Mouse (Mus musculus) MEL (cell line): ENCODE data around the gene Eif2ak4. TPM values are rescaled to one million over a fixed set of nuclear protein-coding genes. Genes with fewer than 3 reads are reported as not detected.

Source experiments
- DNase-seq: peaks from one replicate; pipeline ENCODE4 v3.0.0; 2011; ENCODE audit warnings: low read depth, low spot score
- H3K27ac ChIP-seq: 2 replicates; pipeline ENCODE4 v1.5.1; 2012; ENCODE audit warnings: low read depth, mild to moderate bottlenecking, control low read depth, low read length, moderate library complexity; ENCODE audit not compliant: control insufficient read depth
- H3K27me3 ChIP-seq, 2 experiments: fragments of 150-350 bp in 1 of 2; sonication (generic) in 1 of 2; 2 replicates each; pipeline ENCODE4 v1.6.1; 2012; ENCODE audit warnings: low read length in 2 of 2, mild to moderate bottlenecking in 2 of 2, improper control_type of control experiment in 1 of 2, moderate library complexity in 1 of 2; ENCODE audit not compliant: insufficient read depth in 2 of 2, control insufficient read depth in 1 of 2
- H3K36me3 ChIP-seq, 2 experiments: 2 replicates each; pipeline ENCODE4 v1.6.1; 2012 to 2014; ENCODE audit warnings: low read length in 2 of 2, improper control_type of control experiment in 1 of 2, inconsistent platforms in 1 of 2, mild to moderate bottlenecking in 1 of 2; ENCODE audit not compliant: insufficient read depth in 2 of 2, control insufficient read depth in 1 of 2
- H3K4me1 ChIP-seq, 2 experiments: fragments of 150-350 bp in 1 of 2; sonication (generic) in 1 of 2; 2 replicates each; pipeline ENCODE4 v1.6.1; 2012; ENCODE audit warnings: low read length in 2 of 2, improper control_type of control experiment in 1 of 2, mild to moderate bottlenecking in 1 of 2; ENCODE audit not compliant: insufficient read depth in 2 of 2, control insufficient read depth in 1 of 2
- H3K4me3 ChIP-seq, 2 experiments: fragments of 150-350 bp in 1 of 2; sonication (generic) in 1 of 2; 2 replicates each; pipeline ENCODE4 v1.5.1; 2012; ENCODE audit warnings: low read depth in 2 of 2, low read length in 2 of 2, mild to moderate bottlenecking in 2 of 2, moderate library complexity in 2 of 2, control low read depth in 1 of 2, improper control_type of control experiment in 1 of 2; ENCODE audit not compliant: control insufficient read depth in 1 of 2, insufficient read depth in 1 of 2
- H3K79me2 ChIP-seq: 2 replicates; pipeline ENCODE4 v1.6.1; 2012; ENCODE audit warnings: mild to moderate bottlenecking, low read length, moderate library complexity; ENCODE audit not compliant: control insufficient read depth, poor library complexity, insufficient read depth
- H3K9ac ChIP-seq: 2 replicates; pipeline ENCODE4 v1.6.1; 2012; ENCODE audit warnings: low read depth, mild to moderate bottlenecking, control low read depth, low read length, moderate library complexity; ENCODE audit not compliant: control insufficient read depth, poor library complexity, severe bottlenecking
- H3K9me3 ChIP-seq: fragments of 150-350 bp; sonication (generic); replicated peaks from 2 replicates; pipeline ENCODE4 v1.6.1; 2012; ENCODE audit warnings: mild to moderate bottlenecking, low read length, improper control_type of control experiment, moderate library complexity; ENCODE audit not compliant: insufficient read depth
- BHLHE40 ChIP-seq: IDR thresholded peaks from 2 replicates; pipeline ENCODE4 v1.6.1; 2012; ENCODE audit warnings: low read depth, mild to moderate bottlenecking, inconsistent platforms, low read length, improper control_type of control experiment, borderline replicate concordance
- CHD1 ChIP-seq: IDR thresholded peaks from 2 replicates; pipeline ENCODE4 v1.6.1; 2012; ENCODE audit warnings: low read depth, mild to moderate bottlenecking, inconsistent platforms, low read length, improper control_type of control experiment
- E2F4 ChIP-seq: IDR thresholded peaks from 2 replicates; pipeline ENCODE4 v1.6.1; 2011; ENCODE audit warnings: low read depth, low read length, improper control_type of control experiment, borderline replicate concordance
- EP300 ChIP-seq, 2 experiments: IDR thresholded peaks; 2 replicates each; pipeline ENCODE4 v1.6.1; 2011; ENCODE audit warnings: improper control_type of control experiment in 2 of 2, low read length in 2 of 2, low read depth in 1 of 2, mild to moderate bottlenecking in 1 of 2
- ETS1 ChIP-seq: IDR thresholded peaks from 2 replicates; pipeline ENCODE4 v1.6.1; 2012; ENCODE audit warnings: low read depth, mild to moderate bottlenecking, inconsistent platforms, low read length, improper control_type of control experiment, moderate library complexity
- GABPA ChIP-seq: IDR thresholded peaks from 2 replicates; pipeline ENCODE4 v1.6.1; 2012; ENCODE audit warnings: low read depth, mild to moderate bottlenecking, inconsistent platforms, low read length, improper control_type of control experiment, moderate library complexity
- HCFC1 ChIP-seq: IDR thresholded peaks from 2 replicates; pipeline ENCODE4 v1.6.1; 2012; ENCODE audit warnings: low read depth, mild to moderate bottlenecking, inconsistent platforms, low read length, improper control_type of control experiment, moderate library complexity
- KAT2A ChIP-seq: conservative IDR thresholded peaks from 2 replicates; pipeline ENCODE4 v1.6.1; 2012; ENCODE audit warnings: low read depth, low read length, improper control_type of control experiment, inconsistent platforms
- MAX ChIP-seq: IDR thresholded peaks from 2 replicates; pipeline ENCODE4 v1.6.1; 2011; ENCODE audit warnings: low read length, improper control_type of control experiment
- MXI1 ChIP-seq: IDR thresholded peaks from 2 replicates; pipeline ENCODE4 v1.6.1; 2011; ENCODE audit warnings: mild to moderate bottlenecking, low read depth, low read length, improper control_type of control experiment
- MYB ChIP-seq: IDR thresholded peaks from 2 replicates; pipeline ENCODE4 v1.6.1; 2011; ENCODE audit warnings: mild to moderate bottlenecking, low read depth, low read length, improper control_type of control experiment
- MYC ChIP-seq: IDR thresholded peaks from 2 replicates; pipeline ENCODE4 v1.6.1; 2011; ENCODE audit warnings: low read depth, mild to moderate bottlenecking, low read length, improper control_type of control experiment, moderate library complexity
- POLR2AphosphoS2 ChIP-seq: IDR thresholded peaks from 2 replicates; pipeline ENCODE4 v1.6.1; 2011; ENCODE audit warnings: low read length, improper control_type of control experiment
- RAD21 ChIP-seq: IDR thresholded peaks from 2 replicates; pipeline ENCODE4 v1.6.1; 2011; ENCODE audit warnings: mild to moderate bottlenecking, low read depth, low read length, improper control_type of control experiment
- RCOR1 ChIP-seq: IDR thresholded peaks from 2 replicates; pipeline ENCODE4 v1.6.1; 2012; ENCODE audit warnings: low read depth, mild to moderate bottlenecking, inconsistent platforms, low read length, improper control_type of control experiment
- TBP ChIP-seq: IDR thresholded peaks from 2 replicates; pipeline ENCODE4 v1.8.0; 2011; ENCODE audit warnings: low read depth, low read length, improper control_type of control experiment
- USF2 ChIP-seq, 2 experiments: IDR thresholded peaks; 2 replicates each; pipeline ENCODE4 v1.6.1; 2011 to 2012; ENCODE audit warnings: improper control_type of control experiment in 2 of 2, low read length in 2 of 2, borderline replicate concordance in 1 of 2, inconsistent platforms in 1 of 2, low read depth in 1 of 2, mild to moderate bottlenecking in 1 of 2; ENCODE audit not compliant: insufficient read depth in 1 of 2
- ZC3H11A ChIP-seq: IDR thresholded peaks from 2 replicates; pipeline ENCODE4 v1.6.1; 2012; ENCODE audit warnings: low read depth, mild to moderate bottlenecking, inconsistent platforms, low read length, improper control_type of control experiment
- ZKSCAN1 ChIP-seq: IDR thresholded peaks from 2 replicates; pipeline ENCODE4 v1.6.1; 2012; ENCODE audit warnings: low read depth, mild to moderate bottlenecking, inconsistent platforms, low read length, improper control_type of control experiment, moderate library complexity
- ZMIZ1 ChIP-seq: IDR thresholded peaks from 2 replicates; pipeline ENCODE4 v1.6.1; 2012; ENCODE audit warnings: low read depth, mild to moderate bottlenecking, inconsistent platforms, low read length, improper control_type of control experiment, moderate library complexity
- polyA plus RNA-seq, 2 experiments: library from polyadenylated mRNA; stranded (reverse) in 1 of 2; unstranded in 1 of 2; fragments of >175 nt in 1 of 2; fragments of >200 nt in 1 of 2; gene quantifications; 2 replicates each; pipeline versions ENCODE4 v1.2.1 to v1.2.4; 2012; ENCODE audit warnings: low replicate concordance in 2 of 2, low read depth in 1 of 2; ENCODE audit not compliant: insufficient read length in 2 of 2, insufficient read depth in 1 of 2, missing spikeins in 1 of 2
- total RNA-seq: library from RNA; depleted of rRNA; stranded (reverse); fragments of 300-350 nt; gene quantifications from 2 replicates; pipeline ENCODE4 v1.2.3, GENCODE M21; 2012

The Eif2ak4 gene
- total and polyA plus RNA-seq, 3 experiments = 13.2 to 15.5 TPM; not detected in 1

DNA sequence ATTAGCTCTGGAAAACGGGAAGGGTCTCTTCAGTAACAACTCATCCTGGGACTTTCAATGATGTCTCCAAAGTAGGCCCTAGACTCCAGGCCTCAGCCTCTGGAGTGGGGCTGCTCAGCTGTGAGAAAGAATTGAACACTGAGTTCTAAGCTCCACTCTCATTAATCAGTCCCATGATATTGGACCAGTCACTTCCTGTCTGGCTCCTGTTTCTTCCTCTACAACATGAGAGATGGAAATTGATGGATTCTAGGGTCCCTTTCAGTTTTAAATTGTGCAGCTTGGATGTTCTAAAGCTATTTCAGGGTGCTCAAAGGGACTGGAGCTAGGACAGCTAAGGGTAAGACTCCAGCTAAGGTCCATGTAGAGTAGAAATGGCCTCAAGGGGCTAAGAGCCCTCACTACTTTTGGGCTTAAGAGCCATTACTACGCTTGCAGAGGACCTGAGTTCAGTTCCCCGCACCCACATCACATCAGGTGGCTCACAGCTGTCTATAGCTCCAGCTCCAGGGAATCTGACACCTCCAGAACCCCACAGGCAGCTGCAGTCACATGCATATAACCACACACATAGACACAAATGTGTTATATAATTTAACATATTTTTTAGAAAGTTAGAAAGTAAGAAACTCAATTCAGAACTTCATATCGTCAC, 103.5 kb downstream of the Eif2ak4 start:
- H3K79me2 ChIP-seq = no peaks in the 10 kb centered on the region
- DNase-seq = no peak
- no peak overlapping the region for H3K27ac ChIP-seq
- no peaks in the 10 kb centered on the region for H3K9me3 ChIP-seq
- H3K4me3 ChIP-seq = no peak overlapping the region
- TF ChIP-seq USF2 (IDR thresholded peaks at IDR 0.05; ENCODE audit: borderline replicate concordance in 1 of 2, insufficient read depth in 1 of 2, low read depth in 1 of 2, low read length in 2 of 2) (no peak), HCFC1 (no peak), TBP (no peak), MYB (no peak), POLR2AphosphoS2 (no peak), MXI1 (no peak), ETS1 (no peak), CHD1 (no peak)
- H3K27me3 ChIP-seq = peaks cover 0 to 8% of the 10 kb centered on the region in 2 experiments; a peak in 3 of 4 replicates
- peaks cover 0 to 13% of the 10 kb centered on the region in 2 experiments; a peak in 2 of 4 replicates for H3K4me1 ChIP-seq
- no peak overlapping the region for H3K9ac ChIP-seq
- H3K36me3 ChIP-seq = peaks cover 0 to 7% of the 10 kb centered on the region in 2 experiments; a peak in 1 of 4 replicates

DNA sequence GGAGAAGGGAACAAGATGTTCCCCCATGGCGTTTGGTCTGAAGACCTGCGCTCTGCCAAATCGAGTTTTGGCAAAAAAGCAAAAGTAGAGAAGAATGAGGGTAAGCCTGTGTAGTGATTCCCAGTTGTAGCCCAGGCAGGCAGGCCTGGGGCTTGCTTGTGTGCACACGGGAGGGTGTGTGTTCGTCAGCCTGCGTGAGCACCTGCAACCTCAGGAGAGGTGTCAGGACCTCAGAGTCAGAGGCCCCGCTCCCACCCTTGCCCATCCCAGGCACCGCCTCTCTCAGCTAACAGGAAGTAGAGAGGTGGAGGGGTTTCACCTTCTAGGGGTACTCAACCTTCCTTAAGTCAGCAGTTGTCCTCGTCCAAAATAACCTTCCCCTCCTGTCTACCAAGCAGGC, 106.6 kb downstream of the Eif2ak4 start:
- H3K36me3 ChIP-seq = peaks cover 0 to 3% of the 10 kb centered on the region in 2 experiments; a peak in 1 of 4 replicates
- peaks cover 5 to 8% of the 10 kb centered on the region in 2 experiments; a peak in 3 of 4 replicates for H3K27me3 ChIP-seq
- no peak for TF ChIP-seq RCOR1
- TF ChIP-seq, all 39 proteins: peak for 0
- Histone ChIP-seq H3K4me1 (peaks cover 0 to 6% of the 10 kb centered on the region in 2 experiments; a peak in 2 of 4 replicates), H3K9me3 (no peaks in the 10 kb centered on the region), H3K9ac (no peak overlapping the region), H3K79me2 (no peaks in the 10 kb centered on the region), H3K4me3 (no peak overlapping the region), H3K27ac (no peak overlapping the region)
- no peak for DNase-seq

DNA sequence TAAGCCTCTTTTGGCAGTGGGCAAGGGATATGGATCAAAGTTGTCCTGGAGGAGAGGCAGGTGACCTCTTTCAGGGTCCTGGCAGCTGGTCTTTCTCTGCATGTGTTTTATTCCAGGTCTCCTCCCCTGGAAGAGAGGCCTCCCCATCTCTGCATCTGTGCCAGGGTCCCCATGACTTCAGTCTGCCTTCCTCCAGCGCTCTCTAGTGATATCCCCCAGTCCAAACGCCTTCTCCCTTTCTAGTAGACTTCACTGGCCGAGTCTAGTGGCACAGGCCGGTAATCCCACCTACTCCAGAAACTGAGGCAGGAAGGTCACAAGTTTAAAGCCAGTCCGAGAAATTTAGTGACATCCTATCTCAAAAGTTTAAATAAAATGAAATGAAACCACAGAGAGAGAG, 109.5 kb downstream of the Eif2ak4 start:
- H3K9me3 ChIP-seq = no peaks in the 10 kb centered on the region
- H3K9ac ChIP-seq = no peak overlapping the region
- no peak overlapping the region for H3K4me3 ChIP-seq
- peaks cover 11 to 12% of the 10 kb centered on the region in 2 experiments for H3K27me3 ChIP-seq
- no peak for TF ChIP-seq ZMIZ1
- no peak for TF ChIP-seq GABPA
- TF ChIP-seq ZC3H11A = no peak
- no peak for TF ChIP-seq ETS1
- no peak for TF ChIP-seq ZKSCAN1
- TF ChIP-seq KAT2A = no peak
- TF ChIP-seq E2F4 = no peak
- no peak for TF ChIP-seq EP300 (IDR thresholded peaks at IDR 0.05; ENCODE audit: low read depth in 1 of 2, low read length in 2 of 2)
- TF ChIP-seq MYC = no peak
- no peak for TF ChIP-seq RAD21
- no peak for TF ChIP-seq BHLHE40
- no peak for TF ChIP-seq MAX
- TF ChIP-seq, all 39 proteins: peak for 0
- no peak overlapping the region for H3K27ac ChIP-seq
- H3K4me1 ChIP-seq = no peaks in the 10 kb centered on the region
- H3K36me3 ChIP-seq = no peaks in the 10 kb centered on the region
- no peak for DNase-seq
- H3K79me2 ChIP-seq = no peaks in the 10 kb centered on the region
